Mouse (Mus musculus): ENCODE results near the gene Ngef.

DNA sequence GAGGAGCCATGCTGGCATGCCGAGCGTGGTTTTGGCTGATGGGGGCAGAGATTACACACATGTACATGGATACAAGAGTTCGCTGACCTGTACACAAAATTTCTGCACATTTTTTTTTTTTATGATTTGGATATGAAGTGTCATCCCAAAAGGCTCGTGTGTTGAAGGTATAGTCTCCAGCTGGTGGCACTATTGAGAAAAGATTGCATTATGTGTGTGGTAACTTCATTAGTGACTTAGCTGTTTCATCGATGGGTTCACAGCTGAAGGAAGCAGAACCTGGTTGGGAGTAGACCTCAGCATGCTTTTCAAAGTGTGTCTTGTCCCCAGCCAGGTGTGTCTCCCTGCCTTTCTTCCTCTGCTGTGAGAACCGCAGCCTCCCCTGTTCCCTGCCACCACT is 105.3 kb downstream of the Ngef start:
- no peak for TF ChIP-seq CTCF (IDR thresholded peaks at IDR 0.05; ENCODE audit: low read depth, low read length)
- no peak for TF ChIP-seq EP300 (IDR thresholded peaks at IDR 0.05; ENCODE audit: insufficient read depth, low read depth, low read length)
- no peak for TF ChIP-seq POLR2A (IDR thresholded peaks at IDR 0.05; ENCODE audit: insufficient read depth, low read length)
